ENCODE assay signal across 8 mouse cellular contexts in the genomic region with DNA sequence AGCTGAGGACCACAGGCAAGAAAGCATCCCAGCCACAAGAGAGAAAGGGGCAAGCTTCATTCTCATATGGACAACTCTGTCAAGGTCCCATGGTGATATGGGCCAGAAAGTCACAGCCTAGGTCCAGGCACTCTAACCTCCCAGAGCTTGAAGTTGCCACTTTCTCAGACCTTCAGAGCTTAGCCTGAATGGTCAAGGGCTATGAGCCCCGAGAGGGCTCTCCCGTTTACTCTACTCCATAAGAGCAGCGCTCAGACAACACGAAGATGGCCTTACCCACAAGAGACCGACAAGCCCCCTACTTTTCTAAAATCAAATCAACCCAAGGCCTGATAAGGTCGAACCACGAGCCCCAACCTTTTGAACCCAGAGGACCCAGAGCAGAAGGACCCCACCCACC. TPM values are rescaled to one million over a fixed set of nuclear protein-coding genes. Genes with fewer than 3 reads are reported as not detected.
DNase-seq lines count a peak whose midpoint lies in the region; ATAC-seq and TF ChIP-seq lines count a peak whose summit lies in the region.

No protein-coding gene starts in this region.

- peaks cover 43% of the 10 kb centered on the region for H3K4me1 ChIP-seq in erythroblast, embryonic 14.5 days (ENCODE audit: control insufficient read depth)
- peaks cover 55% of the 10 kb centered on the region for H3K4me1 ChIP-seq in thymus, adult 2 months (replicated peaks; ENCODE audit: control insufficient read depth, insufficient read depth, low read length)
- peaks cover 72% of the 10 kb centered on the region for H3K4me1 ChIP-seq in liver, embryonic 13.5 days (replicated peaks)

- H3K9ac ChIP-seq in liver, embryonic 13.5 days, result peak overlapping the region; percentile 79

- H3K27ac ChIP-seq in thymus, adult 2 months (ENCODE audit: control insufficient read depth, insufficient read depth, low read length), result no peak overlapping the region
- H3K27ac ChIP-seq in liver, embryonic 13.5 days, result no peak overlapping the region; the same call in 1 of the 2 replicates

- peaks cover 7% of the 10 kb centered on the region; the same call in 1 of the 2 replicates for H3K9me3 ChIP-seq in erythroblast, embryonic 14.5 days (ENCODE audit: control insufficient read depth, low read length)
- no peaks in the 10 kb centered on the region for H3K9me3 ChIP-seq in liver, embryonic 13.5 days (replicated peaks)

- H3K27me3 ChIP-seq in erythroblast, embryonic 14.5 days (ENCODE audit: control insufficient read depth), result peaks cover 61% of the 10 kb centered on the region
- no peaks in the 10 kb centered on the region for H3K27me3 ChIP-seq in thymus, adult 2 months (ENCODE audit: control insufficient read depth, insufficient read depth, low read length)
- H3K27me3 ChIP-seq in liver, embryonic 13.5 days, result peaks cover 50% of the 10 kb centered on the region

- TF ChIP-seq CTCF in thymus, adult 2 months (IDR thresholded peaks at IDR 0.05; ENCODE audit: borderline replicate concordance, control insufficient read depth, extremely low read depth, insufficient read depth, low read length, poor library complexity), result no peak

- TF ChIP-seq POLR2A in thymus, adult 2 months (IDR thresholded peaks at IDR 0.05; ENCODE audit: control insufficient read depth, extremely low read depth, insufficient read depth, low read length, poor library complexity), result no peak

- ATAC-seq in erythroblast, adult 5-6 weeks (replicated peaks; ENCODE audit: low FRiP score, poor library complexity, severe bottlenecking), result no peak
- no peak for ATAC-seq in liver, embryonic 13.5 days (ENCODE audit: low read depth)

- H3K4me2 ChIP-seq in liver, embryonic 13.5 days, result peak overlapping the region; percentile 89

- DNase-seq in thymus, adult 2 months, result no peak
- DNase-seq in thymus, adult 18-20 months, result no peak
- DNase-seq in liver, embryonic 13.5 days, result no peak
- DNase-seq in left cerebral cortex, postnatal 36 days (ENCODE audit: low spot score in 2 of 2), result no peak
- no peak for DNase-seq in cerebellum, postnatal 4 days (ENCODE audit: low spot score in 2 of 2)
- DNase-seq in gastrocnemius, adult 8-10 months (ENCODE audit: low spot score in 2 of 2), result no peak

- H3K4me3 ChIP-seq in erythroblast, embryonic 14.5 days (replicated peaks), result peak overlapping the region; percentile 61
- H3K4me3 ChIP-seq in thymus, adult 2 months (ENCODE audit: control insufficient read depth, insufficient read depth, low read length), result peak overlapping the region; percentile 89
- H3K4me3 ChIP-seq in liver, embryonic 13.5 days (replicated peaks), result peak overlapping the region; percentile 72

- intact Hi-C loops in left cerebral cortex, postnatal 36 days (cut with DNase I), result loop anchor here (1.0 to 5.0 kb wide), 3 partner anchors 28 to 98 kb away; a partner anchor contains a TSS

- 29% methylated on average over 7 of the region's 7 CpGs for WGBS in thymus, adult 2 months
- 9% methylated on average over 7 of the region's 7 CpGs for WGBS in liver, embryonic 13.5 days (ENCODE audit: insufficient replicate concordance)

- no peaks in the 10 kb centered on the region; the same call in 1 of the 2 replicates for H3K36me3 ChIP-seq in erythroblast, embryonic 14.5 days (ENCODE audit: control insufficient read depth)
- no peaks in the 10 kb centered on the region for H3K36me3 ChIP-seq in thymus, adult 2 months (ENCODE audit: control insufficient read depth, insufficient read depth, low read length)
- H3K36me3 ChIP-seq in liver, embryonic 13.5 days, result no peaks in the 10 kb centered on the region

RNA-seq across cellular contexts. Expression of a gene that starts 1.3 kb away (rescaled TPM):
- 0.43 and 0.57 TPM in 2 replicates for polyA plus RNA-seq in erythroblast, embryonic 14.5 days (2012)
- 8.8 and 10.8 TPM in 2 replicates for total RNA-seq in erythroblast, adult 5-6 weeks (2015; ENCODE audit: low replicate concordance)
- total RNA-seq in erythroblast, adult 5-6 weeks (2017; ENCODE audit: low replicate concordance), result 2.8 and 3.4 TPM in 2 replicates
- 70.5 and 79.5 TPM in 2 replicates for polyA plus RNA-seq in thymus, adult 2 months (2012; rRNA removed)
- polyA plus RNA-seq in liver, embryonic 13.5 days (2015; fragmentation: Nextera tagmentation; extraction: Ambion mirVana), result 2.2 and 2.4 TPM in 2 replicates
- total RNA-seq in left cerebral cortex, postnatal 36 days (2021), result 100 to 1,000 TPM; 113 to 119 TPM
- 10 to 100 TPM; 25.8 to 29.6 (median 28.3) TPM for total RNA-seq in gastrocnemius, adult 8-10 months (2022)

RNA-seq across cellular contexts. Expression of a gene that starts 28.5 kb away (rescaled TPM):
- polyA plus RNA-seq in erythroblast, embryonic 14.5 days (2012), result 0.51 and 0.61 TPM in 2 replicates
- 5.4 and 8.1 TPM in 2 replicates for total RNA-seq in erythroblast, adult 5-6 weeks (2015; ENCODE audit: low replicate concordance)
- 2.9 and 3.5 TPM in 2 replicates for total RNA-seq in erythroblast, adult 5-6 weeks (2017; ENCODE audit: low replicate concordance)
- 85.7 and 91.3 TPM in 2 replicates for polyA plus RNA-seq in thymus, adult 2 months (2012; rRNA removed)
- 23.4 and 23.6 TPM in 2 replicates for polyA plus RNA-seq in liver, embryonic 13.5 days (2015; fragmentation: Nextera tagmentation; extraction: Ambion mirVana)
- 10 to 100 TPM; 26.0 to 28.0 TPM for total RNA-seq in left cerebral cortex, postnatal 36 days (2021)
- 1 to 10 TPM; 3.6 to 6.8 (median 5.0) TPM for total RNA-seq in gastrocnemius, adult 8-10 months (2022)
